Comparison of ENCODE assay signal across 7 mouse cellular contexts in the genomic region with DNA sequence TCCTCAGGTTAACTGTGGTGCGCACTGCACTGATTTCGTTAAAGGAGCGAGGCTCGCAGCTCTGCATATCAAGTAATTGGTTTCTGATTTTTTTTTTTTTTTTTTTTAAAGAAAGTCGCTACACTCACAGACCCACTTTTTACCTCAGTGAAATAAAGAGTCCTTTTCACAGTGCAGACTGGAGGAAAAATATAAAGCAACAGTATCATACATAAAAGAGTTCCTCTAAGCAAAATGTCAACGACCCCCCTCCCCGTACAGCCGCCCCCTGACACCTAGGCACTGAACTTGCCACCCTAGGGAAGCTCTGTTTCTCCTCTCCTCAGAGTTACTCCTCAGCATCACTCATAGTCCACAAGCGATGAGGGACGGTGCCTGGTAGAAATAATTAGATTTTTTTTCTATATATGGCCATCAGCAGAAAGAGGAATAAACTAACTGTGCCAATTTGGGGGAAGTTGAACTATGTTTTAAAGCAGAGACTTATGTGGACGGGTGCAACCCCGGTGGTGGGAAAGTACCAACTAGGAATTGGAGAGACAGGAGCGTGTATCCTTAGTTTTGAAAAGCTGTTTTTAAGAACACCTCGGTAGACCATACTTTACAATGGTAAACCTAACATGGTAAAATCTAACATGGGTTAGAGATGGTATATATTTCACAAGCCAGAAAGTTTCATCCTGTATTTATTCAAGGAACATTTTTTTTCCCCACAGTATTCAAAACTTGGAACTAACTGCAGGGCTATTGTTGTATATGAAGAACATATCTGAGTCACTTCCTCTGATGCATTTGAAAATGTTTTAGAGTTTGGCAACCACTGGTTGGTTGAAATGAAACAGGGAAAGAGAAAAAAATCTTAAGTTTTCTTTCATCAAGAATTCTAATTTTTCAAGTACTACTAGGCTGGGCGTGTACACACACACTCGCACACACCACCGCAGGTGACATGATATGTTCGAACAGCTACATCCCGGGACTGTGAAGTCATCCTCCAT.
DNase-seq lines count a peak whose midpoint lies in the region; TF ChIP-seq lines count a peak whose summit lies in the region.

No protein-coding gene starts in this region.

- TF ChIP-seq CTCF in left cerebral cortex, adult 2 months (IDR thresholded peaks at IDR 0.05), result no peak
- no peak for TF ChIP-seq CTCF in embryonic fibroblast, embryonic 13.5 days (IDR thresholded peaks at IDR 0.05; ENCODE audit: borderline replicate concordance, insufficient read depth, low read length)
- no peak for TF ChIP-seq CTCF in small intestine, adult 2 months (IDR thresholded peaks at IDR 0.05; ENCODE audit: extremely low read depth, insufficient read length, insufficient replicate concordance, low read depth, low read length)

- 54% methylated on average over 19 of the region's 19 CpGs for WGBS in limb, embryonic 10.5 days
- 55% methylated on average over 19 of the region's 19 CpGs for WGBS in small intestine, adult 2 months

- peak; percentile 61 for TF ChIP-seq POLR2A in embryonic fibroblast, embryonic 13.5 days (IDR thresholded peaks at IDR 0.05; ENCODE audit: low read depth, low read length)
- no peak for TF ChIP-seq POLR2A in small intestine, adult 2 months (IDR thresholded peaks at IDR 0.05; ENCODE audit: low read depth, low read length)

- intact Hi-C loops in left cerebral cortex, adult 2 months (cut with DNase I), result loop anchor here (5.0 kb wide), 2 partner anchors 139 to 146 kb away; no protein-coding TSS in a partner anchor
- intact Hi-C loops in left cerebral cortex, postnatal 10 days (cut with DNase I), result no loop called here

- peaks cover 6% of the 10 kb centered on the region for H3K27me3 ChIP-seq in limb, embryonic 10.5 days (ENCODE audit: low read depth, poor library complexity, severe bottlenecking)
- H3K27me3 ChIP-seq in small intestine, adult 2 months (ENCODE audit: control insufficient read depth, insufficient read depth, low read length), result no peaks in the 10 kb centered on the region

- peak overlapping the region; percentile 52 for H3K4me3 ChIP-seq in left cerebral cortex, adult 2 months
- H3K4me3 ChIP-seq in embryonic fibroblast, embryonic 13.5 days (ENCODE audit: insufficient read depth, low read length), result peak overlapping the region; percentile 63
- peak overlapping the region; percentile 37 for H3K4me3 ChIP-seq in limb, embryonic 10.5 days
- peak overlapping the region; percentile 39 for H3K4me3 ChIP-seq in small intestine, adult 2 months (ENCODE audit: low read depth, low read length)

- H3K36me3 ChIP-seq in limb, embryonic 10.5 days, result no peaks in the 10 kb centered on the region
- H3K36me3 ChIP-seq in small intestine, adult 2 months (ENCODE audit: control insufficient read depth, insufficient read depth, low read length), result no peaks in the 10 kb centered on the region

- no peak for DNase-seq in left cerebral cortex, adult 2 months (ENCODE audit: extremely low spot score in 1 of 2, low spot score in 2 of 2)
- DNase-seq in left cerebral cortex, postnatal 10 days (ENCODE audit: extremely low spot score in 1 of 2, low spot score in 2 of 2), result no peak
- DNase-seq in limb, embryonic 10.5 days (ENCODE audit: low spot score), result no peak
- DNase-seq in retina, postnatal 1 day, result no peak
- no peak for DNase-seq in cerebellum, postnatal 4 days (ENCODE audit: low spot score in 2 of 2)

- H3K9me3 ChIP-seq in limb, embryonic 10.5 days (replicated peaks), result no peaks in the 10 kb centered on the region

- H3K27ac ChIP-seq in left cerebral cortex, adult 2 months, result peak overlapping the region; percentile 58
- H3K27ac ChIP-seq in embryonic fibroblast, embryonic 13.5 days (ENCODE audit: insufficient read depth, low read length), result peak overlapping the region; percentile 97
- no peak overlapping the region for H3K27ac ChIP-seq in limb, embryonic 10.5 days
- no peak overlapping the region for H3K27ac ChIP-seq in small intestine, adult 2 months (ENCODE audit: insufficient read depth, low read depth, low read length)

- peaks cover 8% of the 10 kb centered on the region for H3K4me1 ChIP-seq in embryonic fibroblast, embryonic 13.5 days (ENCODE audit: control insufficient read depth, insufficient read depth, low read length)
- H3K4me1 ChIP-seq in limb, embryonic 10.5 days, result peaks cover 7% of the 10 kb centered on the region; the same call in 1 of the 2 replicates
- H3K4me1 ChIP-seq in small intestine, adult 2 months (ENCODE audit: control insufficient read depth, insufficient read depth, insufficient read length, low read length), result no peaks in the 10 kb centered on the region

Comparison
In these comparisons a context has a peak if more than half of its experiments do, and no peak if none do; other contexts are left out.
1. H3K27ac ChIP-seq: peak in left cerebral cortex, adult 2 months (single experiment) and embryonic fibroblast, embryonic 13.5 days (single experiment); none in limb, embryonic 10.5 days (single experiment) and small intestine, adult 2 months (single experiment).
2. Peak in every context shown above with its lines, with median percentiles within 50 percentile points of each other: H3K4me3 ChIP-seq.